In the genomic region with DNA sequence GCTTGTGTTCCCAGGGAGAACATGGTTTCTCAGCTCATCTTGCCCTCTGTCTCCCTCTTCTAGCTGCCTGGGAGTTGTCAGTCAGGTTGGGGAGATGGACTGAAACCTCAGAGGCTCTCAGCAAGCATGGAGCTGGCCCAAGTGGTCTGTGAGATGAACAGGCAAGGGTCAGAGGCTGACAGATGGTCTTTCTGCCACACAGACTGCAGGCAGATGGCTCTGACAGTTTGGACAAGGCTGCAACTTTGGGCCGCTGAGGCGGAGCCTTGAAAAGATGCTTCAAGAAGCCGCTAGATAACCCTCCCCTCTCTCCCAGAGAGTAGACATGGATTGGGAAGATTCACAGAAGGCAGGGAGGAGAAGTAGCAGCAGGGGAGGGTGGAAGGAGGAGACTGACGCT, we compare ENCODE assay signal across 15 mouse cellular contexts.
DNase-seq lines count a peak whose midpoint lies in the region; ATAC-seq and TF ChIP-seq lines count a peak whose summit lies in the region.
"Had no signal": no experiment of that assay in that cellular context is flagged by ENCODE, and none has a peak within 500 bp of the region (broad histone marks: within the 10 kb centered on the region; RNA-seq: fewer than 3 reads in every experiment).

No protein-coding gene starts in this region.

- peak; percentile 74; the same call in 1 of the 2 replicates for ATAC-seq in hindbrain, postnatal 0 days
- no peak for ATAC-seq in hindbrain, embryonic 11.5 days (ENCODE audit: low FRiP score)
- no peak for ATAC-seq in megakaryocyte progenitor cell, adult 5-6 weeks (replicated peaks; ENCODE audit: poor library complexity)

- no peaks in the 10 kb centered on the region for H3K4me1 ChIP-seq in hindbrain, postnatal 0 days (ENCODE audit: insufficient read depth, low read length)
- no peaks in the 10 kb centered on the region for H3K4me1 ChIP-seq in hindbrain, embryonic 11.5 days (replicated peaks; ENCODE audit: control insufficient read depth, insufficient read depth, low read length)
- H3K4me1 ChIP-seq: embryonic facial prominence, embryonic 12.5 days; limb, embryonic 12.5 days had no signal

- peak; percentile 65 for DNase-seq in hindbrain, postnatal 0 days (ENCODE audit: low spot score)
- no peak for DNase-seq in hindbrain, embryonic 11.5 days (ENCODE audit: low spot score)
- DNase-seq in right cerebral cortex, postnatal 4 days = peak; percentile 7
- DNase-seq in right cerebral cortex, postnatal 25 days = no peak
- peak; percentile 82 to 90 for DNase-seq in cerebellum, postnatal 14 days
- DNase-seq in adipocyte (ENCODE audit: low spot score) = no peak
- DNase-seq: adrenal gland, adult 8-10 months; gastrocnemius, postnatal 25 days; layer of hippocampus, postnatal 36 days; midbrain, embryonic 14.5 days had no signal

- WGBS in hindbrain, postnatal 0 days = 52% methylated on average over 4 of the region's 4 CpGs
- 50% methylated on average over 4 of the region's 4 CpGs for WGBS in hindbrain, embryonic 11.5 days

- H3K27ac ChIP-seq in hindbrain, postnatal 0 days = no peak overlapping the region
- no peak overlapping the region for H3K27ac ChIP-seq in hindbrain, embryonic 11.5 days (ENCODE audit: low read depth, low read length)
- H3K27ac ChIP-seq: embryonic facial prominence, embryonic 12.5 days; heart, embryonic 10.5 days; limb, embryonic 12.5 days; macrophage had no signal

- H3K4me3 ChIP-seq in hindbrain, postnatal 0 days (ENCODE audit: low read length) = no peak overlapping the region
- no peak overlapping the region for H3K4me3 ChIP-seq in hindbrain, embryonic 11.5 days (ENCODE audit: low read depth, low read length)
- H3K4me3 ChIP-seq: embryonic facial prominence, embryonic 12.5 days; heart, embryonic 10.5 days; limb, embryonic 12.5 days had no signal

- no peak overlapping the region for H3K9ac ChIP-seq in hindbrain, postnatal 0 days (replicated peaks; ENCODE audit: low read length)
- no peak overlapping the region for H3K9ac ChIP-seq in hindbrain, embryonic 11.5 days (ENCODE audit: low read depth, low read length)
- H3K9ac ChIP-seq: embryonic facial prominence, embryonic 12.5 days; limb, embryonic 12.5 days had no signal

- no peaks in the 10 kb centered on the region for H3K27me3 ChIP-seq in hindbrain, postnatal 0 days (ENCODE audit: insufficient read depth, low read length)
- H3K27me3 ChIP-seq in hindbrain, embryonic 11.5 days (ENCODE audit: control insufficient read depth, insufficient read depth, low read length) = no peaks in the 10 kb centered on the region
- H3K27me3 ChIP-seq: embryonic facial prominence, embryonic 12.5 days; limb, embryonic 12.5 days had no signal

- no peak for TF ChIP-seq CTCF in hindbrain, postnatal 0 days (IDR thresholded peaks at IDR 0.05; ENCODE audit: low read depth)

- no peaks in the 10 kb centered on the region for H3K36me3 ChIP-seq in hindbrain, postnatal 0 days (ENCODE audit: insufficient read depth, low read length)
- H3K36me3 ChIP-seq in hindbrain, embryonic 11.5 days (ENCODE audit: control insufficient read depth, insufficient read depth, low read length) = no peaks in the 10 kb centered on the region
- H3K36me3 ChIP-seq: embryonic facial prominence, embryonic 12.5 days; heart, embryonic 10.5 days; limb, embryonic 12.5 days had no signal

- no peaks in the 10 kb centered on the region for H3K9me3 ChIP-seq in hindbrain, postnatal 0 days (ENCODE audit: low read length)
- H3K9me3 ChIP-seq in hindbrain, embryonic 11.5 days (ENCODE audit: control insufficient read depth, low read length) = no peaks in the 10 kb centered on the region
- H3K9me3 ChIP-seq: embryonic facial prominence, embryonic 12.5 days; heart, embryonic 10.5 days; limb, embryonic 12.5 days had no signal

- H3K4me2 ChIP-seq in hindbrain, postnatal 0 days (ENCODE audit: low read depth, low read length) = no peak overlapping the region
- H3K4me2 ChIP-seq in hindbrain, embryonic 11.5 days (replicated peaks; ENCODE audit: low read depth, low read length) = no peak overlapping the region
- H3K4me2 ChIP-seq: embryonic facial prominence, embryonic 12.5 days; limb, embryonic 12.5 days had no signal

Comparison
In these comparisons a context has a peak if more than half of its experiments do, and no peak if none do; other contexts are left out.
1. DNase-seq: peak in hindbrain, postnatal 0 days (single experiment), right cerebral cortex, postnatal 4 days (single experiment) and cerebellum, postnatal 14 days (2 of 2); none in hindbrain, embryonic 11.5 days (single experiment), right cerebral cortex, postnatal 25 days (single experiment) and adipocyte (single experiment).